Mouse (Mus musculus) olfactory bulb, adult 2 months (tissue): ENCODE data around the gene Nemp2.
"Not testable (repeated sequence)": the region's sequence is repeated elsewhere in the genome, so short reads cannot be mapped to it uniquely, and the experiment has no call there.

Experiments used
- CTCF ChIP-seq: fragments of 200-500 bp; IDR thresholded peaks from 2 replicates; pipeline ENCODE4 v1.5.1; 2012; ENCODE audit warnings: low read depth, mild to moderate bottlenecking, low read length, moderate library complexity; ENCODE audit not compliant: insufficient read depth
- POLR2A ChIP-seq: fragments of 200-500 bp; IDR thresholded peaks from 2 replicates; pipeline ENCODE4 v1.6.1; 2012; ENCODE audit warnings: mild to moderate bottlenecking, low read depth, low read length, moderate library complexity; ENCODE audit not compliant: insufficient read depth

- TF ChIP-seq POLR2A, CTCF: not testable (repeated sequence)
These were observed 64.0 kb downstream of the Nemp2 start for GRCm38 (mm10) chr1:52694456-52694855.
